Mouse (Mus musculus): Measurements from ENCODE around the gene Prickle1. TPM values are rescaled to one million over a fixed set of nuclear protein-coding genes. Genes with fewer than 3 reads are reported as not detected.
A peak's percentile ranks its signal among the peaks of the same experiment; 100 is the strongest.

Prickle1 gene
- polyA plus RNA-seq, 1 experiment from 2014 or later: 17.4 TPM

DNA sequence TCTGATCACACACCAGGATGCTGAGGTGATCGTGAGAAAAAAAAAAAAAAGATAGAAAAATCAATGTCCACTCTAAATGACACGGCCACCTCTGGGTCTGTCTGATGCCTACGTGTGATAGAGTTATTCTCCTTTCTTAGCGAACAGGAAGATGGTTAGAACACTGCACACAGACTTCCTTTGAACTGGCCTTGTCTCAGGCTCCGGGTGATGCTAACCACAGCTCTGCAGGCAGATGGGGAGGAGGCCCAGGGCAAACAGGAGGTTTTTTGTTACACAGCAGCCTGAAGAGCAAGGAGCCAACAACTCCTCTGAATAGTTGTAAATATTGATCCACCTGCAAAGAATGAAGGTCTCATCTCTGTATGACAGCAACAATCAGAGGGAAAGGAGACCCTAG is 32.2 kb downstream of the Prickle1 start:
- H3K9me3 ChIP-seq: no peaks in the 10 kb centered on the region
- H3K4me1 ChIP-seq (replicated peaks): peaks cover 9% of the 10 kb centered on the region
- DNase-seq (ENCODE audit: low spot score): no peak
- H3K27me3 ChIP-seq (ENCODE audit: insufficient read depth, poor library complexity, severe bottlenecking): no peaks in the 10 kb centered on the region
- no peaks in the 10 kb centered on the region for H3K36me3 ChIP-seq
- 77% methylated on average over 5 of the region's 5 CpGs for WGBS
- peak overlapping the region; percentile 35; the same call in 1 of the 2 replicates for H3K27ac ChIP-seq
- no peak overlapping the region for H3K4me3 ChIP-seq

DNA sequence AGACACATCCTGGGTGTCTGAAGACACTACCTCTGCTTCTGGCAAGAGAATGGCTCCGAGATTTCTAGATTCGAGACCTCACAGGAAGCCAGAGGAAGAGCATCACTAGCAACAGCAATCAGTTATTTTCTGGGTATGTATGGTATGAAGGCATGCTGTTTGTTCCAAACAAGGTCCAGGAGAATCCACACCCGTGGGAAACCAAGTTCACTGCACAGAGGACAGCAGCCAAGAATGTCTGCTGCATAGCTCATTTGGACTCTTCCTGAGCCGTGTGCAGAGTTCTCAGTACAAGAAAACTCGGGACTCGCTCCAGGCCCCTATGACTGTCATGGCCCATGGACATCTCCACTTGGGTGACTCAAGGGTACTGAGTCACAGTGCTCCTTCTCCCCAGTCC is 34.2 kb downstream of the Prickle1 start:
- no peak for DNase-seq (ENCODE audit: low spot score)

DNA sequence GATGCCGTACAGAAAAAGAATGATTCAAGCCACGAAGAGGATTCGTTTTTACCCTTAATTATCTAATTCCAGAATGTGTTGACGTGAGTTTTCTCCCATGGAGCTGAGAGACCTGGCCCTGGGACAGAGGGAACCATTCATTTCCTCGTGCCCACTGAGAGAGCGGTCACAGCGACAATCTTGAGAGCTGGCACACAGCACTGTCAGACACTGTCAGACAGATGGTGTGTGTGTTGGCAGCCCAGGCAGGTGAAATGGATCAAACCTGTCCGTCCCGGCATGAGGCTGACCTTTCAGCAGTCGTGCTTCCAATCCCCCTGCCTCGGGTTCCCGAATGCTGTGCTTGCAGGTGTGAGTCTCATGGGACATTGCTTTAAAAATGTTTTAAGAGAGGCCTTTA is 37.3 kb downstream of the Prickle1 start:
- Histone ChIP-seq H3K4me1 (replicated peaks) (peaks cover under 1% of the 10 kb centered on the region; the same call in 1 of the 2 replicates), H3K27me3 (ENCODE audit: insufficient read depth, poor library complexity, severe bottlenecking) (no peaks in the 10 kb centered on the region), H3K4me3 (no peak overlapping the region), H3K27ac (no peak overlapping the region), H3K36me3 (no peaks in the 10 kb centered on the region), H3K9me3 (no peaks in the 10 kb centered on the region)
- no peak for DNase-seq (ENCODE audit: low spot score)
- WGBS: 93% methylated on average over 12 of the region's 12 CpGs

More for the DNA sequence above, 34.2 kb downstream of the Prickle1 start:
- Histone ChIP-seq H3K27ac (no peak overlapping the region), H3K4me3 (no peak overlapping the region), H3K36me3 (no peaks in the 10 kb centered on the region), H3K9me3 (no peaks in the 10 kb centered on the region), H3K4me1 (replicated peaks) (peaks cover 5% of the 10 kb centered on the region), H3K27me3 (ENCODE audit: insufficient read depth, poor library complexity, severe bottlenecking) (no peaks in the 10 kb centered on the region)
- 89% methylated on average over 6 of the region's 6 CpGs for WGBS

- Histone ChIP-seq H3K27ac (no peak overlapping the region), H3K36me3 (no peaks in the 10 kb centered on the region), H3K27me3 (ENCODE audit: insufficient read depth, poor library complexity, severe bottlenecking) (no peaks in the 10 kb centered on the region), H3K9me3 (no peaks in the 10 kb centered on the region), H3K4me1 (replicated peaks) (peaks cover 11% of the 10 kb centered on the region), H3K4me3 (no peak overlapping the region)
- DNase-seq (ENCODE audit: low spot score): no peak
- WGBS: 76% methylated on average over 8 of the region's 8 CpGs
These were observed 40.0 kb downstream of the Prickle1 start for GRCm38 (mm10) chr15:93555719-93556118.

DNA sequence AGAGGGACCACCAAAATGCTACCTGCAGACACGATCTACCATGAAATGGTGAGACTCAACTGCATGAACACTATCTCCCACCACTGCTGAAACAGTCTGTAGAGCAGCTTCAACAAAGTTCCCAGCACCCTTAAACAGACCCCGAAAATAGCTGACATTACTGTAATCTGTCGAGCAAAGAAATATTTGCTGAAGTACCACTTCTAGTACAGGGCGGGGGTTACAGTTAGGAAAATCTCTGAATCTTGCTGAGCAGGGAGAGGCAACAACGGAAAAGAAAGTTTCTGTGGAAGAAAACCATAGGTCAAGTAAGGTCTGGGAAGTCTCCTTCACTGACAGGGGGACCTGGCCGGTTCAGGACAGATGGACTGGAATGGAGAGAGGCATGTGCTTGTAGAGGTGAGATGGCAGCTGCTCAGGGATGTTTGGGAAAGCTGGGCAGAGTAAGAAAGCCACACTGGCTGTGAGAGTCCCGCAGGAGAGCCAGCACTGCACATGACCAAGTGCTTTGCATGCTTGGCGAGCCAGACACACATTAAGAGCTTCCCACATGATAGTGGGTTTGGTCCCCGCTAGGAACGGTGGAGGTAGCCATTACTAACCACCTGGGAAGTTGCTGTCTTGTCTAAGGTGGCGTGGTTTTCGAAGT is 41.4 kb downstream of the Prickle1 start:
- DNase-seq (ENCODE audit: low spot score): no peak
- H3K27ac ChIP-seq: no peak overlapping the region
- no peak overlapping the region for H3K4me3 ChIP-seq
- peaks cover 11% of the 10 kb centered on the region for H3K4me1 ChIP-seq (replicated peaks)
- WGBS: 87% methylated on average over 12 of the region's 12 CpGs
- H3K27me3 ChIP-seq (ENCODE audit: insufficient read depth, poor library complexity, severe bottlenecking): no peaks in the 10 kb centered on the region
- no peaks in the 10 kb centered on the region for H3K36me3 ChIP-seq
- H3K9me3 ChIP-seq: no peaks in the 10 kb centered on the region

DNA sequence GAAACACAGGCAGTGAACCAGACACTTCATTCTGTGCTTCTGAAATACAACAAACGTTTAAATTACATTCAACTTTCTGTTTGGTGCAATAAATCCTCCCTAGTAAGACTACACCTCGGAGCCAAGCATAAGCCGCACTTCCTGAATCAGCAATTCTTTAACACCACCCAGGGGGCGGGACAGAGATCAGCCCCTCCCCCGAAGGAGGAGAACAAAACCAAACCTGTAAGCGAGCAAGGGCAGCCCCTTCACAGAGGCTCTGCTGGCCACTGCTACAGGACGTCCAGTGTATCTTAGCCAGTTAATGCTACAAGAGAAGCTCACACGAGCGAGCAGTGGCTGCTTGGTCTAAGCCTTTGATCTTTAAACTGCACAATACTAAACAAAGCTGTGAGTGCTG is 43.5 kb downstream of the Prickle1 start:
- no peaks in the 10 kb centered on the region for H3K27me3 ChIP-seq (ENCODE audit: insufficient read depth, poor library complexity, severe bottlenecking)
- 8% methylated on average over 9 of the region's 9 CpGs for WGBS
- peaks cover 11% of the 10 kb centered on the region for H3K4me1 ChIP-seq (replicated peaks)
- DNase-seq (ENCODE audit: low spot score): peak; percentile 66
- no peaks in the 10 kb centered on the region for H3K36me3 ChIP-seq
- H3K9me3 ChIP-seq: no peaks in the 10 kb centered on the region
- no peak overlapping the region for H3K4me3 ChIP-seq
- no peak overlapping the region for H3K27ac ChIP-seq

DNA sequence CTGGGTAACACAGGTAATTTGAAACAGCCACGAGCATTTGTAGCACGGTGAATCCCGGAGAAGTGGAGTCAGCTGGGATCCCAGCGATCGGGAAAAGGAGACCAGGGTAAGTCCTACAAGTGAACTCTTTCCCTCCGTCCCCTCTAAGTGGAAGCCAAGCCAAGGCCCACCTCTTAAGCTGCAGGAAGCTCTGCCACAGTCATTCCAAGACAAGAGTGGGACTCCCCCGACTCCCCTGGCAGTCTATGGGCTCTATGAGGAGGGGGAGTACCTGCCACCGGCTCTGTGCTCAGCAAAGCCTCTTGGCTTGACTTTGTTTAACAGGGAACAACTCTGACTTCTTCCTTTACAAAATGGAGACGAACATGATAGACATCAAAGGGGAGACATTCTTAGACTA is 47.4 kb downstream of the Prickle1 start:
- H3K4me1 ChIP-seq (replicated peaks): peaks cover 11% of the 10 kb centered on the region
- DNase-seq (ENCODE audit: low spot score): no peak
- H3K4me3 ChIP-seq: no peak overlapping the region
- no peaks in the 10 kb centered on the region for H3K36me3 ChIP-seq
- H3K9me3 ChIP-seq: no peaks in the 10 kb centered on the region
- 83% methylated on average over 9 of the region's 9 CpGs for WGBS
- no peak overlapping the region for H3K27ac ChIP-seq
- H3K27me3 ChIP-seq (ENCODE audit: insufficient read depth, poor library complexity, severe bottlenecking): no peaks in the 10 kb centered on the region

GRCm38 (mm10) chr15:93539415-93539814 is 56.3 kb downstream of the Prickle1 start:
- Histone ChIP-seq H3K27ac (no peak overlapping the region), H3K9me3 (no peaks in the 10 kb centered on the region), H3K36me3 (no peaks in the 10 kb centered on the region), H3K4me1 (replicated peaks) (peaks cover 6% of the 10 kb centered on the region; the same call in 1 of the 2 replicates), H3K27me3 (ENCODE audit: insufficient read depth, poor library complexity, severe bottlenecking) (no peaks in the 10 kb centered on the region), H3K4me3 (no peak overlapping the region)
- no peak for DNase-seq (ENCODE audit: low spot score)
- WGBS: 73% methylated on average over 3 of the region's 3 CpGs

DNA sequence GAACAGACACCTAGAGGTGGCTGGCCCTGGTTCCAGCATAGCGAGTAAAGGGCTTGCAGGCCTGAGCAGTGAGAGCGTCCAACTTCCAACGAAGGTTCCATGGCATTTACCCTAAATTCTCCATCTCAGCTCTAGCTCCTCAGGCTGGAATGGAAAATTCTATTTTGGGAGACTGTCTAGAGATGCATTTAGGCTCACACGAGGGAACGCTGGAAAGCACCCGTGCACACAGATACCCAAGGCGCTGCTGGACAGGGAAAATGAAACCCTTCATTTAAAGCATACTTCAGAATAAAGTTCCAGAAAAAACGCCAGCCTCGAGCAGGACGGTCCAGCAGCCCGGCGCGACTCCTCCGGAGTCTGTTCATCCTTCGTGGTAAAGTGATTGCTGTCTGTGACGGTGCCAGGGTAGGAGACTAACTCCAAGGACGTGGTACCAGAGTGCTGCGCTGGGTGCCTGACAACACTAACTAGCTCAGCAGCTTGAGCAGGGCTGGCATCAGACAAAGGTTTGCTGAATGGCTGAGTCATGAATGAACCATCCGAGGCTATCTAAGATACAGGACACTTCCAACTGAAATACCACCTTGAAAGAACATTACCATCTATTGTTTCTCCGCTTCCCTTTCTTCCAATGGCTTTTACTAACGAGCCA is 57.0 kb downstream of the Prickle1 start:
- Histone ChIP-seq H3K27ac (no peak overlapping the region), H3K9me3 (no peaks in the 10 kb centered on the region), H3K27me3 (ENCODE audit: insufficient read depth, poor library complexity, severe bottlenecking) (no peaks in the 10 kb centered on the region), H3K4me1 (replicated peaks) (peaks cover 7% of the 10 kb centered on the region; the same call in 1 of the 2 replicates), H3K36me3 (no peaks in the 10 kb centered on the region), H3K4me3 (no peak overlapping the region)
- DNase-seq (ENCODE audit: low spot score): no peak
- 92% methylated on average over 21 of the region's 21 CpGs for WGBS

- Histone ChIP-seq H3K27ac (no peak overlapping the region), H3K27me3 (ENCODE audit: insufficient read depth, poor library complexity, severe bottlenecking) (no peaks in the 10 kb centered on the region), H3K4me1 (replicated peaks) (peaks cover 7% of the 10 kb centered on the region; the same call in 1 of the 2 replicates), H3K36me3 (no peaks in the 10 kb centered on the region), H3K9me3 (no peaks in the 10 kb centered on the region), H3K4me3 (no peak overlapping the region)
- DNase-seq (ENCODE audit: low spot score): no peak
- 83% methylated on average over 7 of the region's 7 CpGs for WGBS
These were observed 57.9 kb downstream of the Prickle1 start for GRCm38 (mm10) chr15:93537745-93538144.

DNA sequence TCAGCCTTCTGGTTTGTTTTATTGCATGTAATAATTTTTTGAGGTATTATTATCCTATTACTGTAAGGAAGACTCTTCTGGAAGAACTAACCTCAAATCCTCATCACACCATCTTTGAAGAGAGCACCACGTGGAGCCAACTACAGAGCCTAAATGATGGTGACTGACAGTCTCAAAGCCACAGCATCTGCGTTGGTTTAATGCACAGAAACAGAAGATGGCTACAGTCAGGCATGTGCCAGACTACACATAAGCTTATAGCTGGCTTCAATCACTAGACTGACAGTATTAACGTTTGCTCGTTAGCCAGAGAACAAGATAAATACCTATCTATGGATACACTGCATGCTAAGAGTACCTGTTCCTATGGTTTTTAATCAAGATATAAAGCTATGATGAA is 59.5 kb downstream of the Prickle1 start:
- WGBS: 87% methylated on average over 4 of the region's 4 CpGs
- H3K9me3 ChIP-seq: no peaks in the 10 kb centered on the region
- no peak overlapping the region for H3K27ac ChIP-seq
- H3K4me1 ChIP-seq (replicated peaks): peaks cover 11% of the 10 kb centered on the region
- no peak for DNase-seq (ENCODE audit: low spot score)
- H3K27me3 ChIP-seq (ENCODE audit: insufficient read depth, poor library complexity, severe bottlenecking): no peaks in the 10 kb centered on the region
- H3K4me3 ChIP-seq: no peak overlapping the region
- no peaks in the 10 kb centered on the region for H3K36me3 ChIP-seq

DNA sequence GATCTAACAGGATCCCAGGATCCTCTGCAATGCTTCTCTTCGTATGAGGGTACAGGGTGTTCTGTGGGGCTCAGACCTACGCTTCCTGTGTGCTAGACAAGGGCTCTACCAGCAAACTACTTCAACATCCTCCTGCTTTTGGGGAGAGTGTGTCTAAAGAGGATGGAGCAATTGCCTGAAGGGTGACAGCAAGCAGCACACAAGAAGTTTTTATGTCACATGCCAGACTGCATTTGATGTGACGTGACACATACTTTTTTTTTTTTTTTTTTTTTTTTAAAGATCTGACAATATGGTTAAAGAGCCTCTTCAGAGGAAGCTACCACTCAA is 65.0 kb downstream of the Prickle1 start:
- WGBS: 81% methylated on average over 3 of the region's 3 CpGs
- no peak for DNase-seq (ENCODE audit: low spot score)
- no peaks in the 10 kb centered on the region for H3K9me3 ChIP-seq
- H3K27me3 ChIP-seq (ENCODE audit: insufficient read depth, poor library complexity, severe bottlenecking): no peaks in the 10 kb centered on the region
- H3K27ac ChIP-seq: no peak overlapping the region
- no peak overlapping the region for H3K4me3 ChIP-seq
- H3K4me1 ChIP-seq (replicated peaks): peaks cover 20% of the 10 kb centered on the region
- H3K36me3 ChIP-seq: no peaks in the 10 kb centered on the region

GRCm38 (mm10) chr15:93529831-93530702 is 65.6 kb downstream of the Prickle1 start:
- H3K27me3 ChIP-seq (ENCODE audit: insufficient read depth, poor library complexity, severe bottlenecking): no peaks in the 10 kb centered on the region
- H3K36me3 ChIP-seq: no peaks in the 10 kb centered on the region
- WGBS: 71% methylated on average over 12 of the region's 12 CpGs
- no peak for DNase-seq (ENCODE audit: low spot score)
- peaks cover 20% of the 10 kb centered on the region for H3K4me1 ChIP-seq (replicated peaks)
- H3K27ac ChIP-seq: no peak overlapping the region
- no peaks in the 10 kb centered on the region for H3K9me3 ChIP-seq
- H3K4me3 ChIP-seq: no peak overlapping the region

Measured in hindbrain, embryonic 10.5 days (tissue).